Mouse (Mus musculus) intestine, postnatal 0 days (tissue): ENCODE data around the gene Trim11. TPM values are rescaled to one million over a fixed set of nuclear protein-coding genes. Genes with fewer than 3 reads are reported as not detected.

Experiments
- ATAC-seq: fragments of 200-750 bp; cut with Nextera tagmentation; 2 replicates; pipeline ENCODE4 v1.8.0; 2017; ENCODE audit warnings: mild to moderate bottlenecking, moderate TSS enrichment, moderate library complexity
- H3K27ac ChIP-seq: fragments of 300-500 bp; sonication (generic); 2 replicates; pipeline ENCODE4 v1.5.1; 2014; ENCODE audit warnings: mild to moderate bottlenecking, low read depth, low read length, moderate library complexity
- H3K27me3 ChIP-seq: fragments of 300-500 bp; sonication (generic); replicated peaks from 2 replicates; pipeline ENCODE4 v1.6.1; 2014; ENCODE audit warnings: low read length, mixed read lengths; ENCODE audit not compliant: control insufficient read depth, insufficient read depth
- H3K36me3 ChIP-seq: fragments of 300-500 bp; sonication (generic); 2 replicates; pipeline ENCODE4 v1.6.1; 2014; ENCODE audit warnings: mild to moderate bottlenecking, moderate library complexity; ENCODE audit not compliant: control insufficient read depth, insufficient read depth
- H3K4me1 ChIP-seq: fragments of 300-500 bp; sonication (generic); replicated peaks from 2 replicates; pipeline ENCODE4 v1.6.1; 2014; ENCODE audit warnings: antibody characterized with exemption, low read length, mixed read lengths; ENCODE audit not compliant: control insufficient read depth, insufficient read depth
- H3K4me2 ChIP-seq: fragments of 300-500 bp; sonication (generic); replicated peaks from 2 replicates; pipeline ENCODE4 v1.6.1; 2014; ENCODE audit warnings: low read depth, mild to moderate bottlenecking, moderate library complexity
- H3K4me3 ChIP-seq: fragments of 300-500 bp; sonication (generic); 2 replicates; pipeline ENCODE4 v1.5.1; 2014; ENCODE audit warnings: low read depth, low read length
- H3K9ac ChIP-seq: fragments of 300-500 bp; sonication (generic); 2 replicates; pipeline ENCODE4 v1.6.1; 2014; ENCODE audit warnings: mild to moderate bottlenecking, low read depth, low read length
- H3K9me3 ChIP-seq: fragments of 300-500 bp; sonication (generic); 2 replicates; pipeline ENCODE4 v1.6.1; 2016; ENCODE audit warnings: mixed run types; ENCODE audit not compliant: control insufficient read depth
- CTCF ChIP-seq: sonication (generic); IDR thresholded peaks from 2 replicates; pipeline ENCODE4 v1.5.1; 2016; ENCODE audit warnings: low read depth, mild to moderate bottlenecking, control low read depth, antibody characterized with exemption, moderate library complexity
- WGBS: fragments of 180-500 bp; shearing (Covaris S2); extraction: QIAGEN DNeasy Blood & Tissue Kit; methylation state at CpG from one replicate; pipeline ENCODE4 v1.1.7; 2014; 5-methylcytosine and 5-hydroxymethylcytosine counted together
- polyA plus RNA-seq: library from polyadenylated mRNA; unstranded; fragments of >200 nt; fragmentation: Nextera tagmentation; extraction: Ambion mirVana; gene quantifications from 2 replicates; pipeline ENCODE4 v1.2.1, GENCODE M21; 2015

Trim11 gene
- polyA plus RNA-seq, 1 experiment from 2014 or later = 8.9 TPM

- Histone ChIP-seq H3K27ac (no peak overlapping the region), H3K9me3 (no peaks in the 10 kb centered on the region), H3K4me2 (peak overlapping the region; percentile 92), H3K4me1 (peaks cover 11% of the 10 kb centered on the region), H3K36me3 (peaks cover 38% of the 10 kb centered on the region), H3K4me3 (no peak overlapping the region), H3K9ac (no peak overlapping the region), H3K27me3 (no peaks in the 10 kb centered on the region)
- 44% methylated on average over 5 of the region's 5 CpGs for WGBS
- no peak for TF ChIP-seq CTCF
- no peak for ATAC-seq
Observed at GRCm38 (mm10) chr11:58980381-58980990, 2.6 kb downstream of the Trim11 start.

- WGBS = 53% methylated on average over 14 of the region's 14 CpGs
- ATAC-seq = no peak
- Histone ChIP-seq H3K27me3 (no peaks in the 10 kb centered on the region), H3K27ac (no peak overlapping the region; the same call in 1 of the 2 replicates), H3K36me3 (peaks cover 45% of the 10 kb centered on the region), H3K9me3 (no peaks in the 10 kb centered on the region), H3K4me3 (no peak overlapping the region), H3K4me1 (peaks cover 11% of the 10 kb centered on the region), H3K4me2 (no peak overlapping the region), H3K9ac (no peak overlapping the region)
- peak; percentile 72 for TF ChIP-seq CTCF
Observed at GRCm38 (mm10) chr11:58981541-58982447, 3.9 kb downstream of the Trim11 start.

- Histone ChIP-seq H3K4me1 (peaks cover 11% of the 10 kb centered on the region), H3K27me3 (no peaks in the 10 kb centered on the region), H3K9ac (no peak overlapping the region), H3K4me2 (no peak overlapping the region), H3K4me3 (no peak overlapping the region), H3K36me3 (peaks cover 53% of the 10 kb centered on the region), H3K27ac (no peak overlapping the region; the same call in 1 of the 2 replicates), H3K9me3 (no peaks in the 10 kb centered on the region)
- WGBS = 88% methylated on average over 18 of the region's 18 CpGs
- no peak for ATAC-seq
- no peak for TF ChIP-seq CTCF
Observed at GRCm38 (mm10) chr11:58982471-58983097, 4.7 kb downstream of the Trim11 start.

- Histone ChIP-seq H3K4me3 (no peak overlapping the region), H3K9me3 (no peaks in the 10 kb centered on the region), H3K9ac (no peak overlapping the region), H3K4me1 (peaks cover 11% of the 10 kb centered on the region), H3K27ac (no peak overlapping the region), H3K4me2 (no peak overlapping the region), H3K27me3 (no peaks in the 10 kb centered on the region), H3K36me3 (peaks cover 64% of the 10 kb centered on the region)
- no peak for TF ChIP-seq CTCF
- ATAC-seq = no peak
- WGBS = 84% methylated on average over 6 of the region's 6 CpGs
Observed at GRCm38 (mm10) chr11:58983691-58984341, 5.9 kb downstream of the Trim11 start.

GRCm38 (mm10) chr11:58984657-58985056 is 6.8 kb downstream of the Trim11 start:
- Histone ChIP-seq H3K36me3 (peaks cover 72% of the 10 kb centered on the region), H3K9me3 (no peaks in the 10 kb centered on the region), H3K4me2 (no peak overlapping the region), H3K4me1 (peaks cover 7% of the 10 kb centered on the region), H3K27ac (no peak overlapping the region), H3K27me3 (no peaks in the 10 kb centered on the region), H3K4me3 (no peak overlapping the region), H3K9ac (no peak overlapping the region)
- no peak for TF ChIP-seq CTCF
- WGBS = 95% methylated on average over 7 of the region's 7 CpGs
- ATAC-seq = no peak
